Mouse (Mus musculus) intestine, embryonic 15.5 days (tissue): ENCODE data around the gene Nqo2. TPM values are rescaled to one million over a fixed set of nuclear protein-coding genes. Genes with fewer than 3 reads are reported as not detected.

ENCODE experiments used
- ATAC-seq: fragments of 200-750 bp; cut with Nextera tagmentation; 2 replicates; pipeline ENCODE4 v1.8.0; 2017; ENCODE audit warnings: moderate TSS enrichment, moderate library complexity
- H3K27ac ChIP-seq: fragments of 300-500 bp; sonication (generic); 2 replicates; pipeline ENCODE4 v1.5.1; 2015; ENCODE audit warnings: mild to moderate bottlenecking, inconsistent platforms
- H3K27me3 ChIP-seq: fragments of 300-500 bp; sonication (generic); replicated peaks from 2 replicates; pipeline ENCODE4 v1.6.1; 2015; ENCODE audit warnings: inconsistent platforms
- H3K36me3 ChIP-seq: fragments of 300-500 bp; sonication (generic); 2 replicates; pipeline ENCODE4 v1.6.1; 2015; ENCODE audit warnings: inconsistent platforms
- H3K4me1 ChIP-seq: fragments of 300-500 bp; sonication (generic); replicated peaks from 2 replicates; pipeline ENCODE4 v1.6.1; 2015; ENCODE audit warnings: inconsistent platforms
- H3K4me2 ChIP-seq: fragments of 300-500 bp; sonication (generic); replicated peaks from 2 replicates; pipeline ENCODE4 v1.6.1; 2015; ENCODE audit warnings: mild to moderate bottlenecking, inconsistent platforms
- H3K4me3 ChIP-seq: fragments of 300-500 bp; sonication (generic); replicated peaks from 2 replicates; pipeline ENCODE4 v1.5.1; 2015; ENCODE audit warnings: inconsistent platforms
- H3K9ac ChIP-seq: fragments of 300-500 bp; sonication (generic); 2 replicates; pipeline ENCODE4 v1.6.1; 2015; ENCODE audit warnings: inconsistent platforms
- H3K9me3 ChIP-seq: fragments of 300-500 bp; sonication (generic); 2 replicates; pipeline ENCODE4 v1.6.1; 2016; ENCODE audit warnings: inconsistent platforms
- WGBS: fragments of 180-500 bp; shearing (Covaris S2); methylation state at CpG from one replicate; pipeline ENCODE4 v1.1.7; 2015; 5-methylcytosine and 5-hydroxymethylcytosine counted together
- polyA plus RNA-seq: library from polyadenylated mRNA; unstranded; fragments of >200 nt; fragmentation: Nextera tagmentation; extraction: Ambion mirVana; gene quantifications from 2 replicates; pipeline ENCODE4 v1.2.1, GENCODE M21; 2015

The Nqo2 gene
- polyA plus RNA-seq, 1 experiment from 2014 or later = 40.5 TPM

- WGBS = 3% methylated on average over 5 of the region's 5 CpGs
- H3K4me3 ChIP-seq = peak overlapping the region; percentile 83
- H3K36me3 ChIP-seq = no peaks in the 10 kb centered on the region
- H3K27ac ChIP-seq = no peak overlapping the region
- H3K27me3 ChIP-seq = no peaks in the 10 kb centered on the region
- H3K9me3 ChIP-seq = no peaks in the 10 kb centered on the region
- H3K4me1 ChIP-seq = no peaks in the 10 kb centered on the region; the same call in 1 of the 2 replicates
- ATAC-seq = no peak
- H3K9ac ChIP-seq = peak overlapping the region; percentile 67
- H3K4me2 ChIP-seq = peak overlapping the region; percentile 76
These were observed 38.6 kb downstream of the Nqo2 start for GRCm38 (mm10) chr13:34003058-34003457.

- Histone ChIP-seq H3K4me1 (no peaks in the 10 kb centered on the region; the same call in 1 of the 2 replicates), H3K4me2 (no peak overlapping the region), H3K9me3 (no peaks in the 10 kb centered on the region), H3K4me3 (no peak overlapping the region), H3K36me3 (peaks cover 4% of the 10 kb centered on the region; the same call in 1 of the 2 replicates), H3K27ac (no peak overlapping the region), H3K27me3 (no peaks in the 10 kb centered on the region), H3K9ac (no peak overlapping the region)
- ATAC-seq = no peak
- WGBS = 64% methylated on average over 2 of the region's 2 CpGs
These were observed 42.7 kb downstream of the Nqo2 start for GRCm38 (mm10) chr13:34007234-34007633.

DNA sequence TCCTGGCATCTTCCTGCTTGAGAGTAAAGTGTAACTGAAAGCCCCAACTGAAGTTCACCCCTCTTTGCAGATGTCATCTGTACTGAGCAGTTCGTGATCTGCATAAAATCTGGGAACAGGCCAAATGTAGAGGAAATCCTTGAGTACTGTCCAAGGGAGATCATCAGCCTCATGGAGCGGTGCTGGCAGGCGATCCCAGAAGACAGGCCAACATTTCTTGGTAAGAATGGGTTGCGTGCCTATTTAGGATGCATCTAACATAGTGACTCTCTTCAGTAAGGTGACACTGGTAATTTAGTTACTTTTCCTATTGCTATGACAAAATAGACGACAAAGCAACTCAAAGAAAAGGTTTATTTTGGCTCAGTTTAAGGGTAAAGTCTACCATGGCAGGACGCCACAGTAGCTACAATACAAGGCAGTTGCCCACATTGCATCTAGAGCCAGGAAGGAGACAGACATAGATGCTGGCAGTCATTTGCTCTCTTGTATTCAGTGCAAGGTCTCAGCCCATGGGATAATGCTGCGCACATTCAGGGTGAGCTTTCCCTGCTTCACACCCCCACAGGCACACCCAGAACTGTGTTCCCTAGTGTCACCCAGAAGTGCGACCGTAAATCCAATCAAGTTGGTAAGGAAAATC lies 52.6 kb downstream of the Nqo2 start:
- Histone ChIP-seq H3K9me3 (no peaks in the 10 kb centered on the region), H3K27me3 (no peaks in the 10 kb centered on the region), H3K27ac (no peak overlapping the region), H3K4me3 (no peak overlapping the region), H3K4me1 (no peaks in the 10 kb centered on the region), H3K36me3 (peaks cover 23% of the 10 kb centered on the region), H3K4me2 (no peak overlapping the region), H3K9ac (no peak overlapping the region)
- 95% methylated on average over 9 of the region's 9 CpGs for WGBS
- ATAC-seq = no peak

DNA sequence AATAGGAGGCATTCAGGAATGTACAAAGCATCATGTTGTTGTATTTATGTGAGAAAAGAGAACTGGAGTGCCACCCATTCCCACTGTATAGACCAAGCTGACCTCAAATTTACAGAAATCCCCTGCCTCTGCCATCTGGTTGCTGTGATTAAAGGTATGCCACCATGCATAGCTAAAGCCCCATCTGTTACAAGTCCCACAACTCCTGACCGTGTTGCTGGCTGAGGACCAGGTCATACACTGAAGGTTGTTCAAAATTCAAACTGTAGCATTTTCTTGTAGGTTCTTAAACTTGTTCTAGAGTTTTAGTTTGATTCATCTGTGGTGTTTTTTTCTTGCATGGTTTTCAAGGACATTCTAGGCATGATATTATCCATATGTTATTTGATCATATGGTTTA lies 54.0 kb downstream of the Nqo2 start:
- H3K36me3 ChIP-seq = peaks cover 19% of the 10 kb centered on the region

DNA sequence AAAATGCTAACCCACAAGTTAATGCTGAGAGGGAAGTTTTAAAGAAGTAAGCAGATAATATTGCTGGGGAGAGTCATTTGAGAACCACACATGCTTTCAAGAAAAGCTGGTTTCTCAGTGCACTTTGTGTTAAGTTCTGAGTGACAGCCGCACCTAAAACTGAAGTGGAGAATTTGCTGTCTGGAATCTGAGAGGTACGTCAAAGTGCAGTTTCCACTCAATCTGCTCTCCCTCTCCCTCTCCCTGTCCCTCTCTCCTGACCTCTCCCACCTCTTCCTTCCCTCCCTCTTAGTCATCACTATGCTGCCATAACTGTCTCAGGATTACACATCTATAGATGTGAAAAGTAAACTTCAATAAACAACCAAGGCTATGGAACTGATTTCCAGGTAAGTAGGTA lies 57.5 kb downstream of the Nqo2 start:
- WGBS = 76% methylated on average over 2 of the region's 2 CpGs
- H3K4me3 ChIP-seq = no peak overlapping the region
- H3K4me1 ChIP-seq = no peaks in the 10 kb centered on the region
- no peak for ATAC-seq
- no peak overlapping the region for H3K9ac ChIP-seq
- no peaks in the 10 kb centered on the region for H3K27me3 ChIP-seq
- peaks cover 19% of the 10 kb centered on the region for H3K36me3 ChIP-seq
- H3K9me3 ChIP-seq = no peaks in the 10 kb centered on the region
- no peak overlapping the region for H3K27ac ChIP-seq
- H3K4me2 ChIP-seq = no peak overlapping the region

More for the DNA sequence above, 54.0 kb downstream of the Nqo2 start:
- Histone ChIP-seq H3K4me2 (no peak overlapping the region), H3K4me3 (no peak overlapping the region), H3K27ac (no peak overlapping the region), H3K4me1 (no peaks in the 10 kb centered on the region), H3K9me3 (no peaks in the 10 kb centered on the region), H3K9ac (no peak overlapping the region), H3K27me3 (no peaks in the 10 kb centered on the region)
- WGBS = 89% methylated on average over 1 of the region's 1 CpGs
- no peak for ATAC-seq

DNA sequence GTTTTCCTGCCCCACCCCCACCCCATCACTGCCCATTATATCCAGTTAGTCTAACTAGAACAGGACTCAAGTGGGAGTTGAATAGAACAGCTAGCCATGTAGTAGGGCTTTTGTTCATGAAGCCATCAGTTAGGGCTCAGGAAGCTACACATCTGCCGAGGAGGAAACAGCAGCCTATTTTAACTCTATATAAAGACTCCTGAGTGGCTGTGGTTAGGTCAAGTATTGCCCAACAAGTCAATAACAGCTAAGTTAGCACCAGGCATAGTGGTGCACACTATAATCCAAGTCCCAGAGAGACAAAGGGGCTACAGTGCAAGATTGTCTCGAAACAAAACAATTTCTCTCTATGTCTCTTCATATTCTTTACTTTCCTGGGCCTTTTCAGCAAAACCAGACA lies 67.6 kb downstream of the Nqo2 start:
- ATAC-seq = no peak
- Histone ChIP-seq H3K36me3 (peaks cover 20% of the 10 kb centered on the region), H3K4me2 (no peak overlapping the region), H3K9me3 (no peaks in the 10 kb centered on the region), H3K4me3 (no peak overlapping the region), H3K4me1 (peaks cover 1% of the 10 kb centered on the region; the same call in 1 of the 2 replicates), H3K27ac (no peak overlapping the region), H3K9ac (no peak overlapping the region), H3K27me3 (no peaks in the 10 kb centered on the region)
- WGBS = 76% methylated on average over 2 of the region's 2 CpGs

DNA sequence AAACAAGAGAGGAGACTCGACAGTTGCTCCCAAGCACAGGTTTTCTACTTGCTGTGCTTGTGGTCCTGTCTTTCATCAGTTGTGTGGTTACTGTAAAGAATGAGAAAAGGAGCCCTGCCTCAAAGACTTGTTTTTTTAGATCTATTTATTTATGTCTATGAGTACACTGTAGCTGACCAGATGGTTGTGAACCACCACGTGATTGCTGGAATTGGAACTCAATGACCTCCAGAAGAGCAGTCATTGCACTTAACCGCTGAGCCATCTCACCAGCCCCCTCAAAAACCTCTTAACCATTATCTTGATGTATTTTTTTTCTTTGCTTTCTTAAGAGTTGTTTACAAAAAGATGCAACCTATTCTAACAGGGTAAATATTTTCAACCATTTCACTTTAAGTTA lies 70.9 kb downstream of the Nqo2 start:
- Histone ChIP-seq H3K27me3 (no peaks in the 10 kb centered on the region), H3K4me2 (no peak overlapping the region), H3K9me3 (no peaks in the 10 kb centered on the region), H3K9ac (no peak overlapping the region), H3K36me3 (peaks cover 12% of the 10 kb centered on the region; the same call in 1 of the 2 replicates), H3K4me1 (peaks cover 5% of the 10 kb centered on the region; the same call in 1 of the 2 replicates), H3K27ac (no peak overlapping the region), H3K4me3 (no peak overlapping the region)
- WGBS = 74% methylated on average over 3 of the region's 3 CpGs
- ATAC-seq = no peak

DNA sequence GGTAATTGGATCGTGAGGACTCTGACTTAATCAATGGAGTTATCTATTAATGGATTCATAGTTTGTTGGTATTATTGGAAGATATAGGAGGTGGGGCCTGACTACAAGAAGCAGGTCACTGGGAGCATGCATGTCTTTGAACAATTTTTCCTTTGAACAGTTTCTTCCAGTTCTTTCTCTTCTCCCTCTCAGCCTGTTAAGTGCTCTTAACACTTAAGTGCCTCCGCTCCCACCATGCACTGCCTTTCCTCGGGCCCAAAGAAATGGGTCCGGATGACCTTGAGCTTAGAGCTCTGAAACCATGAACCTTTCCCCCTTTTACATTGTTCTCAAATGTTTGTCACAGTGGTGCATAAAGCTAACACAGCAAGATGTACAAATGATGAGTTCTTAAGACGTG lies 72.2 kb downstream of the Nqo2 start:
- Histone ChIP-seq H3K4me1 (peaks cover 8% of the 10 kb centered on the region; the same call in 1 of the 2 replicates), H3K36me3 (peaks cover 4% of the 10 kb centered on the region; the same call in 1 of the 2 replicates), H3K27ac (no peak overlapping the region), H3K4me2 (no peak overlapping the region), H3K9me3 (no peaks in the 10 kb centered on the region), H3K27me3 (no peaks in the 10 kb centered on the region), H3K9ac (no peak overlapping the region), H3K4me3 (no peak overlapping the region)
- WGBS = 80% methylated on average over 5 of the region's 5 CpGs
- no peak for ATAC-seq

- Histone ChIP-seq H3K27ac (peak within 1 kb of the TSS; percentile 79), H3K4me2 (peak within 1 kb of the TSS; percentile 68), H3K4me3 (peak within 1 kb of the TSS; percentile 83), H3K4me1 (peaks cover 8% of the 10 kb centered on the region; the same call in 1 of the 2 replicates), H3K27me3 (no peaks in the 10 kb centered on the region), H3K36me3 (peaks cover 4% of the 10 kb centered on the region; the same call in 1 of the 2 replicates), H3K9me3 (no peaks in the 10 kb centered on the region), H3K9ac (peak within 1 kb of the TSS; percentile 92)
- peak; percentile 92 for ATAC-seq
- under 1% methylated on average over 37 of the region's 37 CpGs for WGBS
These were observed 72.9 kb downstream of the Nqo2 start, which contains the start of gene Bphl for GRCm38 (mm10) chr13:34037172-34038055. Bphl (plus strand) TSS chr13:34037597.

DNA sequence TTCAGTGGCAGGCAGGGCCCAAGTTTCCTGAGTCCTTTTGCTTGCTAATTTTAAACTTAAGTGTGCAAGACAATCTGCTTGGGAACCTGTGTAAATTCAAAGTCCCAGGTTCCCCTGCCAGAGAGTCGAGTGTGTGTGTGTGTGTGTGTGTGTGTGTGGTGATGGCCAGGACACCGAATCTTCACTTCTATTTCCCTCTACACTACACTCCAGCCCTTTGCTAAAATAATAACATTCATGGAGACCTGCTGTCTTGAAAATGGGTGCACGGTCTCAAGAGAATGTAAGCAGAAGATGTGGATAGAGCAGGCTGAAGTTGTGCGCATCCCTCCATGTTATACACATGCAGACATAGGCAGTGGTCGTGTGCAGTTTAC lies 73.6 kb downstream of the Nqo2 start:
- H3K36me3 ChIP-seq = no peaks in the 10 kb centered on the region; the same call in 1 of the 2 replicates
- H3K9ac ChIP-seq = peak overlapping the region; percentile 92
- H3K27ac ChIP-seq = peak overlapping the region; percentile 79
- peak; percentile 5; the same call in 1 of the 2 replicates for ATAC-seq
- 35% methylated on average over 5 of the region's 5 CpGs for WGBS
- H3K4me1 ChIP-seq = peaks cover 8% of the 10 kb centered on the region; the same call in 1 of the 2 replicates
- H3K27me3 ChIP-seq = no peaks in the 10 kb centered on the region
- H3K9me3 ChIP-seq = no peaks in the 10 kb centered on the region
- H3K4me3 ChIP-seq = peak overlapping the region; percentile 83
- peak overlapping the region; percentile 68 for H3K4me2 ChIP-seq
